Mouse (Mus musculus) neural tube, embryonic 13.5 days (tissue): ENCODE results near the gene Pdha1. TPM values are rescaled to one million over a fixed set of nuclear protein-coding genes. Genes with fewer than 3 reads are reported as not detected.

Experiments
- ATAC-seq: fragments of 200-750 bp; cut with Nextera tagmentation; 2 replicates; pipeline ENCODE4 v1.8.0; 2017; ENCODE audit warnings: low read depth, mild to moderate bottlenecking, moderate TSS enrichment, moderate library complexity
- H3K27ac ChIP-seq: fragments of 300-500 bp; sonication (generic); replicated peaks from 2 replicates; pipeline ENCODE4 v1.5.1; 2015; ENCODE audit warnings: moderate library complexity, mild to moderate bottlenecking, inconsistent platforms
- H3K27me3 ChIP-seq: fragments of 300-500 bp; sonication (generic); 2 replicates; pipeline ENCODE4 v1.6.1; 2015; ENCODE audit warnings: mild to moderate bottlenecking, inconsistent platforms
- H3K36me3 ChIP-seq: fragments of 300-500 bp; sonication (generic); 2 replicates; pipeline ENCODE4 v1.6.1; 2015; ENCODE audit warnings: mild to moderate bottlenecking, inconsistent platforms
- H3K4me1 ChIP-seq: fragments of 300-500 bp; sonication (generic); replicated peaks from 2 replicates; pipeline ENCODE4 v1.6.1; 2015; ENCODE audit warnings: inconsistent platforms
- H3K4me2 ChIP-seq: fragments of 300-500 bp; sonication (generic); 2 replicates; pipeline ENCODE4 v1.6.1; 2015; ENCODE audit warnings: inconsistent platforms, mild to moderate bottlenecking, moderate library complexity
- H3K4me3 ChIP-seq: fragments of 300-500 bp; sonication (generic); 2 replicates; pipeline ENCODE4 v1.5.1; 2015; ENCODE audit warnings: mild to moderate bottlenecking, inconsistent platforms
- H3K9ac ChIP-seq: fragments of 300-500 bp; sonication (generic); 2 replicates; pipeline ENCODE4 v1.6.1; 2015; ENCODE audit warnings: moderate library complexity, mild to moderate bottlenecking, inconsistent platforms
- H3K9me3 ChIP-seq: fragments of 300-500 bp; sonication (generic); 2 replicates; pipeline ENCODE4 v1.6.1; 2016; ENCODE audit warnings: inconsistent platforms
- WGBS: fragments of 180-500 bp; shearing (Covaris S2); methylation state at CpG from one replicate; pipeline ENCODE4 v1.1.7; 2015; 5-methylcytosine and 5-hydroxymethylcytosine counted together
- polyA plus RNA-seq: library from polyadenylated mRNA; unstranded; fragments of >200 nt; fragmentation: Nextera tagmentation; extraction: Ambion mirVana; gene quantifications from 2 replicates; pipeline ENCODE4 v1.2.1, GENCODE M21; 2015

Pdha1 gene
- polyA plus RNA-seq: 120 and 127 TPM in 2 replicates

DNA sequence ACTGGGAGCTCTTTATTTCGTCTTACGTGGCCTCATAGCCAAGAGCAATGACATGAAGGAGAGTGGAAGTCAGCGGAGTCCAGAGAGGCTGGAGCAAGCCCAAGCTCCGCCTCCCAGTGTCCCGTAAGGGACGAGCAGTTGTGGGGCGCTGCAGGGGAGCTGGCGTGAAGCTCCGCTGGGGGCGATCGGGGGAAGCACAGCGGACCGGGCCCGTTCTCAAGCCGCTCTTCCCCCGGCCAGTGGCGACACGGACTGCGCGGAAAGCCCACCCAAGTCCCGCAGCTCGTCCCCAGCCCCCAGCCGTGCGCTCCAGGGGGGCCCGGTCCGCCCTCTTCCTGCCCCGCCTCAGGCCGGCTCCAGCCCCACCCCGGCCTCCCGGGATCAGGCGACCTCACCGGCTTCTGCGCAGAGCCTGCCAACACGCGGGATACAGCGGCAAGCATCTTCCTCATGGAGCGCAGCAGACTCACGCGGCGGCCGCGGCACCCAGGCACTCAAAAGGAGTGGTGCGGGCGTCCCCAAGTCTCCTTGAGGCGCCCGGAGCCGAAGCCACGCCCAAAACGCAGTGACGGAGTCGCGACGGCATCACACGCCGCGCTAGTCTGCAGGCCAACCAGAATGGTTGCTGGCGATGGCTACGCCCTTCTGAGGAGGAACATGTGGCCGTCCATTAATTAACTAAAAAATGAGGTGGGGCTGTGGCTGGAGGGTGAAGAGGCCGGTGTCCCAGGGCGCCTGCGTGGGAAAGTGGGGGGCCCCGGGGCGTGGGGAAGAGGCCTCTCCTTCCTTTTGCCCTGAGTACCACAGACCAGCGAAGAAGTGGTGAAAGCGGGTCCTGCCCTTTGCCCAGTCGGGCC, at the start of gene Pdha1:
Gene Pdha1, minus strand, starts transcription at position 553 of the 857 bp plus-strand sequence.
- no peaks in the 10 kb centered on the region for H3K36me3 ChIP-seq
- peak within 1 kb of the TSS; percentile 59 for H3K4me2 ChIP-seq
- peak; percentile 99 for ATAC-seq
- 22% methylated on average over 53 of the region's 67 CpGs for WGBS
- peaks cover 3% of the 10 kb centered on the region; the same call in 1 of the 2 replicates for H3K27me3 ChIP-seq
- H3K9me3 ChIP-seq: no peaks in the 10 kb centered on the region
- H3K27ac ChIP-seq: peak within 1 kb of the TSS; percentile 89
- peaks cover 18% of the 10 kb centered on the region for H3K4me1 ChIP-seq
- peak within 1 kb of the TSS; percentile 76 for H3K9ac ChIP-seq
- H3K4me3 ChIP-seq: peak within 1 kb of the TSS; percentile 62

DNA sequence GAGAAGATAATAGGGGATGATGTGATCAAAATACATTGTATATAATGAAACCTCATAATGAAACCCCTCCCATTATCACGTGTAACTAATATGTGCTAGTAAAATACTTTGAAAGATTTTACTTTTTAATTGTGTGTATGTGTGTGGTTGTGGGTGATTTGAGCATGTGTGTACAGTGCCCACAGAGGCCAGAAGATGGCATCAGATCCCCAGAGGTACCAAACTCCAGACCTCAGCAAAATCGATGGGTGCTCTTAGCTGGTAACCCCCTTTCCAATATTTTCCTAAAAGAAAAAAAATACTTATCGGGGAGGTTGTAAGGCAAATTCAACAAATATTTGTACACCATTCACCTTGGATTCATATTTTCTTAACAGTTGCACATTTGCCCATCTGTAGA, 40.8 kb upstream of the Pdha1 start:
- H3K4me1 ChIP-seq: no peaks in the 10 kb centered on the region
- 68% methylated on average over 3 of the region's 3 CpGs for WGBS
- H3K36me3 ChIP-seq: no peaks in the 10 kb centered on the region
- no peak overlapping the region for H3K4me2 ChIP-seq
- no peak overlapping the region for H3K4me3 ChIP-seq
- no peak for ATAC-seq
- H3K9me3 ChIP-seq: no peaks in the 10 kb centered on the region
- no peak overlapping the region for H3K27ac ChIP-seq
- H3K27me3 ChIP-seq: peaks cover 12% of the 10 kb centered on the region
- no peak overlapping the region for H3K9ac ChIP-seq

DNA sequence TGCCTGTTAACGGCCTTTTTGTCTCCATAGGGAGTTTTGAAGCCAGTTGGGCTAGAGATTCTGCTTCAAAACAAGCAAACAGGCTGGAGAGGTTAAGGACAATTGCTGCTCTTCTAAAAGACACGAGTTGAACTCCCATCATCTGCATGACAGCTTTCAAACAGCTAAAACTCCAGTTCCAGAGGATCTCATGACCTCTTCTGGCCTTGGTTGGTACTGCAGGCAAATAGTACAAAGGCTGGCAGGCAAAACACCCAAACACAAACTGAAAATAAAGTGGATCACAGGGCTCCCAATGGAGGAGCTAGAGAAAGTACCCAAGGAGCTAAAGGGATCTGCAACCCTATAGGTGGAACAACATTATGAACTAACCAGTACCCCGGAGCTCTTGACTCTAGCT, 31.9 kb upstream of the Pdha1 start:
- ATAC-seq: no peak
- H3K27ac ChIP-seq: no peak overlapping the region
- H3K9me3 ChIP-seq: no peaks in the 10 kb centered on the region
- H3K27me3 ChIP-seq: peaks cover 4% of the 10 kb centered on the region
- H3K36me3 ChIP-seq: no peaks in the 10 kb centered on the region
- WGBS: 17% methylated on average over 2 of the region's 3 CpGs
- H3K9ac ChIP-seq: no peak overlapping the region
- H3K4me3 ChIP-seq: no peak overlapping the region
- H3K4me2 ChIP-seq: no peak overlapping the region
- no peaks in the 10 kb centered on the region for H3K4me1 ChIP-seq

DNA sequence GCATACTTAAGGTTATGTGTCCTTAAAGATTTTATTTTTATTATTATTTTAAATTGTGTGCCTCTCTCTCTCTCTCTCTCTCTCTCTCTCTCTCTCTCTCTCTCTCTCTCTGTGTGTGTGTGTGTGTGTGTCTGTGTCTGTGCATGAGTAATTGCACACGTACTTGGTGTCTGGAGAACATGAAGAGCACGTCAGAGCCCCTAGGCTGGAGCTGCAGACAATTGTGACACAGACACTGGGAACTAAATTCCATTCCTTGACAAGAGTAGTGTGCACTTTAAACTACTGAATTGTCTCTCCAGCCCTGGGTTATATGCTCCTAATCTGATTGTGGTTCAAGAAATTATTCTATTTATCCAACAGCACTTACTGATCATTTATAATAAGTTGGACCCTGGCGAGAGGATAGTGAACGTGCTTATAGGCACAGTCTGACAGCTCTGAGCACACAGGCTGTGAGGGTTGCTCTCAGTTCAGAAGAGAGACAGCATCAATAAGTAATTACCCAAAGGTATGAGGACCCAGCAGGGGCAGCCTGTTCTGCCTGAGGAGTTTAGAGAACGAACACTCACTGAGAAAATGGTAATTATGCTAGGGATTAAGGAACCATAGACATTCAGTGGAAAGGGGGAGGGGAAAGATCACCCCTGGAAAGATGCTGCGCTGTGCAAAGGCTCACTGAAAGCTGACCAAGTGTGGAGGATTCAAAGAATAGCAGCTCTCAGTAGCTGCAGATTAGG, 28.2 kb upstream of the Pdha1 start:
- H3K4me3 ChIP-seq: no peak overlapping the region
- no peak overlapping the region for H3K9ac ChIP-seq
- WGBS: 41% methylated on average over 6 of the region's 6 CpGs
- no peaks in the 10 kb centered on the region for H3K4me1 ChIP-seq
- H3K9me3 ChIP-seq: no peaks in the 10 kb centered on the region
- H3K27me3 ChIP-seq: peaks cover 16% of the 10 kb centered on the region
- no peak overlapping the region; the same call in 1 of the 2 replicates for H3K27ac ChIP-seq
- no peaks in the 10 kb centered on the region for H3K36me3 ChIP-seq
- H3K4me2 ChIP-seq: no peak overlapping the region
- peak; percentile 72 for ATAC-seq

DNA sequence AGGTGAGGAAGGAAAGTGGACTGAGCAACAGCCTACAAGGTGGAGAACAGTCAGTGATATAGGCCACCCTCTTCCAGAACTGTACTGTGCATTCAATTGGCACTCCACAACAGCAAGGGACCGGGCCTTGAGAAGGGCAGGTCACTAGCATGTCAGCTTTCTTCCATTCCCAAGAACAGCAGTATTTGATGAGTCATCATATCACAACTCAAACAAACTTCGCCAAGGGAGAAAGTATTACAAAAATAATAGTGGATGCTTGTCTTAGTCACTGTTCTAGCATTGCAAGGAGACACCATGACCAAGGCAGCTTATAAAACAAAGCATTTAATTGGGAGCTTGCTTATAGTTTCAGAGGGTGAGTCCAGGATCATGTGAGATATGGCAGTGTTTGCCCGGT, 26.0 kb upstream of the Pdha1 start:
- no peak overlapping the region for H3K4me3 ChIP-seq
- no peaks in the 10 kb centered on the region for H3K9me3 ChIP-seq
- no peaks in the 10 kb centered on the region for H3K36me3 ChIP-seq
- no peak overlapping the region for H3K4me2 ChIP-seq
- H3K9ac ChIP-seq: no peak overlapping the region
- peaks cover 16% of the 10 kb centered on the region for H3K27me3 ChIP-seq
- no peak for ATAC-seq
- 82% methylated on average over 3 of the region's 3 CpGs for whole genome bisulfite sequencing
- H3K27ac ChIP-seq: no peak overlapping the region
- no peaks in the 10 kb centered on the region for H3K4me1 ChIP-seq

DNA sequence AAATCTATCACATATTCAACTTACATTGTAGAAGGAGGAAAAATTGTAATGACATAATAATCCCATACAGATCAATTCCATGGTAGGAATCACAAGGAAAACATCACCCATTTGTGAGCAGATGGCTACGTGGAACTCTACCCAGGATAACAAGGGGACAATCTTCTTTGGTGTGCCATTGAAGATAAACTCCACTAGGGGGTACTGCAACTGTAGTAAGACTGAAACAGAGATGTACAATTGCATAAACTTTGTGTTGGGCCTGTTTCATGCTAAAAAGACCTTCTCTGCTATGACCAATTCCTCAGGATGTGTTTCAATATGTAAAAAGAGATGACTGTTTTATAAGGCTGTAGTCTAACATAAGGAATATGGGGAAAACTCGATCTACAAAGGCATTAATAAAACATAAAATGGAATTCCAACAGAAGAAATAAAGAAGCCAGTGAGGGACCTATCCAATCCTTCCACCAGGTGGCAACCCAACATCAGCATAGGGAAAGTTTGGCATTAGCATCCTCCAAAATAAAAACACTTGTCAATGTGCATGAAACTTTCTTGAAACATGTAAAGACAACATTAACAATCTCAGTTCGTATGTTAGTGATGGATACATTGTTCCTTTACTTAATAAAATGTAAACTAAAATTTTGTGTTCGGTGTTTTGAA, 15.1 kb upstream of the Pdha1 start:
- Histone ChIP-seq H3K27me3 (no peaks in the 10 kb centered on the region), H3K9ac (no peak overlapping the region), H3K4me1 (no peaks in the 10 kb centered on the region), H3K4me3 (no peak overlapping the region), H3K27ac (no peak overlapping the region), H3K4me2 (no peak overlapping the region), H3K9me3 (no peaks in the 10 kb centered on the region), H3K36me3 (no peaks in the 10 kb centered on the region)
- 62% methylated on average over 4 of the region's 4 CpGs for WGBS
- no peak for ATAC-seq

DNA sequence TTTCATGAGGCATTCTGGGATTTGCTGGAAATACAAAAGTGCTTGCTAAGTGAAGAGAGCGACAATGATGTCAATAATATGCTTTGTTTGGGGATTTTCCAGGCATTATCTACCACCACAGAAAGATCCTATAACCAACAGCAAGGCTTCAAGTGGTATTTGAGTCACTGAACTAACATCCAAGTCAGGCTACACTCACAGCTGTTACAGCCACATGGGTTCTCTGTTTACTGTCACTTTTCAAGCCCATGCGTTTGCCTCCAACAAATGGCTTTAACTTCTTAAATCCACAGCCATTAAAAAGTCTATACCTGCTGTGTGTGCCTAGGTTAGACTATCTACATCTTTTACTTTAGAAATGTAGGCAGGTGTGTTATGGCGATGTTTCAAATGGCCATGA, 10.6 kb upstream of the Pdha1 start:
- no peak overlapping the region for H3K4me3 ChIP-seq
- H3K27ac ChIP-seq: no peak overlapping the region
- 82% methylated on average over 3 of the region's 3 CpGs for WGBS
- H3K9me3 ChIP-seq: no peaks in the 10 kb centered on the region
- H3K4me1 ChIP-seq: no peaks in the 10 kb centered on the region
- no peak overlapping the region for H3K4me2 ChIP-seq
- H3K27me3 ChIP-seq: no peaks in the 10 kb centered on the region
- H3K9ac ChIP-seq: no peak overlapping the region
- no peaks in the 10 kb centered on the region for H3K36me3 ChIP-seq
- no peak for ATAC-seq

DNA sequence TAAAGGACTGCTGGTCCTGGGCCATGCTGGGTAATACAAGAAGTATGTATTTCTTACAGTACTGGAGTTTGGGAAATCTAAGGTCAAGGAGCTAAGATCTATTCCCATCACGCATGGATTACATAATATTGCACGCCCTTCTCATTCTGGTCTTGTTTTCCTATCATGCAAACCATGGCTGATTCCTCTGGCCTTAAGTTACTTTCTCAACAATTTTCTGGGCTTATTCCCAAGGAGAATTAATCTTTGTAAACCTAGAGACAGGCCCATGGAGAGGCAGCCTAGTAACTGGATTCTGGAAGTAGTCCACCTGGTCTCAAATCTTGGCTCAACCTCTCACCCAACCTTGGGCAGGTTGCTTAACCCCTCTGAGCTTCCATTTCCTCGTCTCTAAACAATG, 9.2 kb upstream of the Pdha1 start:
- no peaks in the 10 kb centered on the region for H3K36me3 ChIP-seq
- no peak overlapping the region for H3K27ac ChIP-seq
- 81% methylated on average over 3 of the region's 3 CpGs for WGBS
- H3K9ac ChIP-seq: no peak overlapping the region
- H3K4me2 ChIP-seq: no peak overlapping the region
- no peak for ATAC-seq
- H3K27me3 ChIP-seq: no peaks in the 10 kb centered on the region
- H3K4me3 ChIP-seq: no peak overlapping the region
- H3K9me3 ChIP-seq: no peaks in the 10 kb centered on the region
- H3K4me1 ChIP-seq: no peaks in the 10 kb centered on the region

DNA sequence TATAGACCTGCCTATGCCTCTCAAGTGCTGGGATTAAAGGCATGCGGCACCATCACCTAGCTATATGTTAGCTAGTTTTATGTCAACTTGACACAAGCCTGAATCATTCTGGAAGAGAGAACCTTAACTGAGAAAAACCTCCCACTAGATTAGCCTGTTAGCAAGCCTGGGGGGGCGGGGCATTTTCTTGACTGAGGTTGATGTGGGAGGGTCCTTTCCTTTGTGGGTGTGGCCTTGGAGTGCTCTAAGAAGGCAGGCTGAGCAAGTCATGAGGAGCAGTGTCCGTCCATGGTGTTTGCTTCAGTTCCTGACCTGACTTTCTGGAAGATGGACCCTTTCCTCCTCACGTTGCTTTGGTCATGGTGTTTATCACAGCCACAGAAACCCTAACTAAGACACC, 8.6 kb upstream of the Pdha1 start:
- no peak overlapping the region for H3K9ac ChIP-seq

DNA sequence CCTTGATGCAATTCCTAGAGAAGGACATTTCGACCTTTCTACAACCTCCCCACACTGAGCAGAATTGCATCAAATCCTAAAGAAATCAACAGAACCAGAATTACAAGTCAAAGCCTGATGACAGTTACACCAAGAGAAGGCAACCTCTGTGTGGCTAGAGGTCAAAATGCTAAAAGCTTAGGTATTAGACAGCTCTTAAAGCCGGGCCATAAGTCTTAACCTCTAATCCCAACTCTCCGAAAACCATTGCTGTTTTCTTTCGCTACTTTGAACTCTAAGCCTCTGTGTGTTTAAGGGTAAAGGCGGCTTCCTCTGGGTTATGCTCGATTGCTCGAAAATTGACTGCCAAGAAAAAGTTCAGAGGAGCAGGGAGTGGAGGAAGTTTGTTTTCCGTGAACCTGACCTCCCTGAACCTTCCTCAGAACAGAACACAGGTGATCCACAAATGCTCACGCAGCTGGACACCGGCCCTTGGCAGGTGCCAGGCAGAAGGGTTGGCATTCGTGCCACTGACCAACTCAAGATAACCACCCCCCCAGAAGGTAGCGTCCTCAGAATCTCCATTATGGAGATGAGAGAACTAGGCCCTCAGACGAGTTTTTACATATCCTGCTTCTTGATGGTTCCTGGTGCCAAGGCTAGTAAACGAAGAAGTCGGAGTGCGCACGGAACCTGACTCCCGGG, 894 bp downstream of the Pdha1 start:
- Histone ChIP-seq H3K4me1 (peaks cover 18% of the 10 kb centered on the region), H3K4me2 (peak overlapping the region; percentile 59), H3K9ac (peak overlapping the region; percentile 76), H3K4me3 (peak overlapping the region; percentile 62), H3K36me3 (no peaks in the 10 kb centered on the region), H3K9me3 (no peaks in the 10 kb centered on the region), H3K27me3 (peaks cover 3% of the 10 kb centered on the region; the same call in 1 of the 2 replicates), H3K27ac (peak overlapping the region; percentile 89)
- ATAC-seq: peak; percentile 2; the same call in 1 of the 2 replicates
- 26% methylated on average over 18 of the region's 18 CpGs for WGBS

More for the DNA sequence above, 8.6 kb upstream of the Pdha1 start:
- Histone ChIP-seq H3K27ac (no peak overlapping the region), H3K4me1 (no peaks in the 10 kb centered on the region), H3K27me3 (no peaks in the 10 kb centered on the region), H3K36me3 (no peaks in the 10 kb centered on the region), H3K4me3 (no peak overlapping the region), H3K4me2 (no peak overlapping the region), H3K9me3 (no peaks in the 10 kb centered on the region)
- ATAC-seq: no peak
- WGBS: 77% methylated on average over 4 of the region's 4 CpGs

DNA sequence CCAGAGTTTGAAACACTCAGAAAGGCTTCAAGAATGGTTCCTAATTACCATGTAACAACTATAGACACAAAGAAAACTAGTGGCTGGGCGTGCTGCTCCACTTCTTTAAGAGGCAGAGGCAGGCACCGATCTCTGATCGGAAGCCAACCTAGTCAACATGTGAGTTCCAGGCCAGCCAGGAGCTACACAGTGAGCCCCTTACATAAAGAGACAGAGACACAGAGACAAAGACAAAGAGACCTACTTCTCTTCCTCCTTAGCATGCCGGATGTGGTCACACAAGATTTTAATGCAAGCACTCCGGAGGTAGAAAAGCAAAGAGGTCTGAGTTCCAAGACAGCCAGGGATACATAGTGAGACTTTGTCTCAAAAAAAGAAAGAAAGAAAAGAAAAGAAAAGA, 2.1 kb downstream of the Pdha1 start:
- no peak for ATAC-seq
- Histone ChIP-seq H3K27ac (no peak overlapping the region), H3K36me3 (peaks cover under 1% of the 10 kb centered on the region; the same call in 1 of the 2 replicates), H3K9me3 (no peaks in the 10 kb centered on the region), H3K4me2 (peak overlapping the region; percentile 59), H3K4me1 (peaks cover 18% of the 10 kb centered on the region), H3K4me3 (peak overlapping the region; percentile 62), H3K9ac (no peak overlapping the region), H3K27me3 (peaks cover 3% of the 10 kb centered on the region; the same call in 1 of the 2 replicates)
- WGBS: 30% methylated on average over 5 of the region's 5 CpGs
